Mouse (Mus musculus): ENCODE measurements around the gene Crocc. TPM values are rescaled to one million over a fixed set of nuclear protein-coding genes. Genes with fewer than 3 reads are reported as not detected.

The Crocc gene
- total RNA-seq, 2 experiments from 2014 or later = 36.3 to 41.7 TPM

- DNase-seq (ENCODE audit: low spot score in 2 of 2) = no peak
Measured at GRCm38 (mm10) chr4:141021614-141021929, 38.8 kb downstream of the Crocc start.

- peak; percentile 63 for DNase-seq (ENCODE audit: low spot score in 2 of 2)
Measured at GRCm38 (mm10) chr4:141020811-141021613, 39.3 kb downstream of the Crocc start.

- no peak for DNase-seq (ENCODE audit: low spot score in 2 of 2)
Measured at GRCm38 (mm10) chr4:141020220-141020619, 40.1 kb downstream of the Crocc start.

GRCm38 (mm10) chr4:141017657-141018436 lies 42.5 kb downstream of the Crocc start:
- DNase-seq (ENCODE audit: low spot score in 2 of 2) = no peak

- DNase-seq (ENCODE audit: low spot score in 2 of 2) = no peak
Measured at GRCm38 (mm10) chr4:141016311-141016710, 44.0 kb downstream of the Crocc start.

GRCm38 (mm10) chr4:141015356-141015755 lies 45.0 kb downstream of the Crocc start:
- no peak for DNase-seq (ENCODE audit: low spot score in 2 of 2)

GRCm38 (mm10) chr4:141014856-141015255 lies 45.5 kb downstream of the Crocc start:
- DNase-seq (ENCODE audit: low spot score in 2 of 2) = no peak

GRCm38 (mm10) chr4:141014114-141014513 lies 46.2 kb downstream of the Crocc start:
- DNase-seq (ENCODE audit: low spot score in 2 of 2) = no peak

- peak in 1 of 2 experiments; percentile 32 for DNase-seq (ENCODE audit: low spot score in 2 of 2)
Measured at GRCm38 (mm10) chr4:141012558-141012957, 47.8 kb downstream of the Crocc start.

- peak; percentile 43 to 45 for DNase-seq (ENCODE audit: low spot score in 2 of 2)
Measured at GRCm38 (mm10) chr4:141011556-141012328, 48.6 kb downstream of the Crocc start.

- DNase-seq (ENCODE audit: low spot score in 2 of 2) = no peak
Measured at GRCm38 (mm10) chr4:141010941-141011429, 49.4 kb downstream of the Crocc start.

GRCm38 (mm10) chr4:141010526-141010925 lies 49.8 kb downstream of the Crocc start:
- no peak for DNase-seq (ENCODE audit: low spot score in 2 of 2)

GRCm38 (mm10) chr4:141010118-141010517 lies 50.2 kb downstream of the Crocc start, which contains the start of gene Mfap2:
Gene Mfap2, plus strand, starts transcription at chr4:141010418.
- DNase-seq (ENCODE audit: low spot score in 2 of 2) = no peak

GRCm38 (mm10) chr4:141008028-141008427 lies 52.3 kb downstream of the Crocc start:
- DNase-seq (ENCODE audit: low spot score in 2 of 2) = no peak

GRCm38 (mm10) chr4:141005983-141006382 lies 54.4 kb downstream of the Crocc start:
- DNase-seq (ENCODE audit: low spot score in 2 of 2) = no peak

- DNase-seq (ENCODE audit: low spot score in 2 of 2) = no peak
Measured at GRCm38 (mm10) chr4:140996812-140997211, 63.5 kb downstream of the Crocc start.

GRCm38 (mm10) chr4:140995811-140996210 lies 64.5 kb downstream of the Crocc start:
- no peak for DNase-seq (ENCODE audit: low spot score in 2 of 2)

GRCm38 (mm10) chr4:140993846-140994245 lies 66.5 kb downstream of the Crocc start:
- DNase-seq (ENCODE audit: low spot score in 2 of 2) = no peak

GRCm38 (mm10) chr4:140992215-140992614 lies 68.1 kb downstream of the Crocc start:
- no peak for DNase-seq (ENCODE audit: low spot score in 2 of 2)

GRCm38 (mm10) chr4:140989447-140989846 lies 70.9 kb downstream of the Crocc start:
- no peak for DNase-seq (ENCODE audit: low spot score in 2 of 2)

GRCm38 (mm10) chr4:140988706-140989290 lies 71.6 kb downstream of the Crocc start:
- no peak for DNase-seq (ENCODE audit: low spot score in 2 of 2)

Measured in layer of hippocampus, postnatal 14 days (tissue).